Mouse (Mus musculus): ENCODE measurements around the gene Wt1.

Gene Wt1

DNA sequence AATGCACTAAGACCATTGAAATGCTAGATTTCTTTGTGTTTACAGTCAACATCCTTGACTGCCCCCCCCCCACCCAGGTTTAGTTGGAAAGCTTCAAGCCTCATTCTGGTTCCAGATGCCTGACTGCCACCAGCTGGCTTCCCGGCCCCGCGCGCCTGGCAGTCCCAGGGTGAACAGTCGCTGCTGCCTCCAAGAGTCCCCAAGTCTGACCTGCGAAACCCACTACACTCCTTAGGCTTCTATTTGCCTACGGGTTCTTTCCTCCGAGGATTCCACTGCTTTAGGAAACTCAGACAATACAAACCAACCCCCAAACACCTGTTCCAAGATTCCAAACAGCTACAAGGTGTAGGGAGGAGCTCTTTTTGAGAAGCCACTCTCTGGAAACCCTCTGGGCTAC is 1.1 kb upstream of the Wt1 start:
- ATAC-seq (ENCODE audit: insufficient number of reproducible peaks, low FRiP score, low TSS enrichment): no peak

DNA sequence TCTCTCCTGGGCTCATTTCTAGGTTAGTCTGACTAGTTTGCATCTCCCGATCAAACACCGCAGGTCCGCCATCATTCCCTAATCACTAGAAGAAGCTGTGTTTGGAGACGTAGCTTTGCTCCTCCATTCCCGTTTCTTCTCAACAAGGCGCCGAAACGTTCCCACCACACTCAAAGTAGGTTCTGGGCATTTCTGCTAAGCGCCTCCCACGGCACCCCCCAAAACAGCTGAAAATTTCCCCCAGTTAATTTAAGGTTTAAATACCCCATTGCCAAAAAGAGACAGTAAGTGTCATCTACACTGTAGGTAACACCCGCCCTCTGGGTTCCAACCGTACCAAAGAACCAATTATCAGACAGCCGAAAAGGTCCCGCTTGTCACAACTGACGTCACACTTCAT is 688 bp upstream of the Wt1 start:
- ATAC-seq (ENCODE audit: insufficient number of reproducible peaks, low FRiP score, low TSS enrichment): no peak

GRCm38 (mm10) chr2:105126691-105127530 is 582 bp downstream of the Wt1 start:
- ATAC-seq (ENCODE audit: insufficient number of reproducible peaks, low FRiP score, low TSS enrichment): no peak

- no peak for ATAC-seq (ENCODE audit: insufficient number of reproducible peaks, low FRiP score, low TSS enrichment)
These were observed 1.5 kb downstream of the Wt1 start for GRCm38 (mm10) chr2:105127531-105128480.

DNA sequence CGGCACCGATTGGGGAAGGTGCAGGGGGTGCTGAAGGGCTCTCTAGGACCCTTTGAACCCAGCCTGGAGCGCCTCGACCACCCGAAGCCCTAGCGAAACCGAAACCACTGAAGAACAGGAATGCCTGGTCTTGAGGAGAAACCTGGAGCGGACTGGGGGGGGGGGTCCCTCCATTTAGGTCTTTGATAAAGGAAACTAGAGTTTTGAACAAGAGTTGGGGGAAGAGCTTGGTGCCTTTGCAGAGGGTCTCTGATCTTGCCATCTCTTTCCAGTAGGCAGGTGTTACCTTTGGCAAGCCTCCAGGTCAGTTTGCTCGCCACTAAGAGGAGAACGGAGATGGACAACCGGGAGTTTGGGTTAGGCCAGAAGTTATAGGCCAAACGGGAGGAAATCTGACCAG is 2.2 kb downstream of the Wt1 start:
- ATAC-seq (ENCODE audit: insufficient number of reproducible peaks, low FRiP score, low TSS enrichment): no peak

- no peak for ATAC-seq (ENCODE audit: insufficient number of reproducible peaks, low FRiP score, low TSS enrichment)
These were observed 4.2 kb downstream of the Wt1 start for GRCm38 (mm10) chr2:105130351-105131060.

GRCm38 (mm10) chr2:105131061-105131810 is 4.9 kb downstream of the Wt1 start:
- ATAC-seq (ENCODE audit: insufficient number of reproducible peaks, low FRiP score, low TSS enrichment): no peak

- ATAC-seq (ENCODE audit: insufficient number of reproducible peaks, low FRiP score, low TSS enrichment): no peak
These were observed 5.4 kb downstream of the Wt1 start for GRCm38 (mm10) chr2:105131811-105132100.

DNA sequence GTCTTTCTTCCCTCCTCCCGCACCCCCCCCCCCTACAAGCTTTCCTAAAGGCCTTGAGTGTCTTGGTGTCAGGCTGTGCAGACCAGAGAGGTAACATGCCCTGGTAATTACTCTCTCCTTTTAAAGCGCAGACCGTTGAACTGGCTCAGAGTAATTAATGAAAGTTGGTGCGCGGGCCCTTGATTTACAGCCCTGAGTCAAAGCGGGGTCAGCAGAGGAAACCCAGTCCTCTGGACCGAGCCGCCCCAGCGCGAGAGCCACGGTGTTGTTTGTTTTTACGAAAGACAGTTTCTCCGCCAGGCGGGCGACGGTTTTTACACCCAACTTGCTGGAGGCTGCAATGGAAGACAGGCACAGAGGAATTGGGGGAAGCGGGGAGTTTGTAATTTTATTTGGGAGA is 6.0 kb downstream of the Wt1 start:
- ATAC-seq (ENCODE audit: insufficient number of reproducible peaks, low FRiP score, low TSS enrichment): no peak

DNA sequence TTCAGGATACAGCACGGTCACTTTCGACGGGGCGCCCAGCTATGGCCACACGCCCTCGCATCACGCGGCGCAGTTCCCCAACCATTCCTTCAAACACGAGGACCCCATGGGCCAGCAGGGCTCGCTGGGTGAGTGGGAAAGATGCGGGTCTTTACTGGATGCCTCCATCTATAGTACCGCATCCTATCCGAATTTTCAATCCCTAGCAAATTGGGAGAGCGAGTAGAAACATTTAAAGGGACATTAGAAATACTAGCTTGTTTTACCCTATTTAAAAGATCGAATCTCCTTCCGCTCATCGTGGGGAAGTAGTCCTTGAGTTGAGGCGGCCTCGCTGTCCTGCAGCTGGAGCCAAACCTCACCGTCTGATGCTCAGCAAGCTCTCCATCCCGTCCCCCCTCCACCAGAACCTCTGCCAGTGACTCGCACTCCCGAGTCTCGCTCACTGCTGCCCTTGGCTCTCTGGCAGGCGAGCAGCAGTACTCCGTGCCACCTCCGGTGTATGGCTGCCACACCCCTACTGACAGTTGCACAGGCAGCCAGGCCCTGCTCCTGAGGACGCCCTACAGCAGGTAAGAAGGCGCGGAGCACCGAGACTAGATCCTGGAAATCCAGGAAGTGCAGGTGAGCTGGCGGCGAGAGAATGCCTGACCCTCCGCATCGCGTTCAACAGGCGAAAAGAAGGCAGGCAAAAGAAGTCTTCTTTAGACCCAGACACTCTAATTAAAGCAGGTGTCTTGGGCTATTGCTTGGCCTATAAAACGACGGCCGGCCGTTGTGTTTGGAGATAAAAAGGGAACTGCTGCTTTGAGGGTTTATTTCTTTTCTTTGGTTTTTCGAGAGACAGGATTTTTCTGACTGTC is 6.8 kb downstream of the Wt1 start:
- ATAC-seq (ENCODE audit: insufficient number of reproducible peaks, low FRiP score, low TSS enrichment): no peak

DNA sequence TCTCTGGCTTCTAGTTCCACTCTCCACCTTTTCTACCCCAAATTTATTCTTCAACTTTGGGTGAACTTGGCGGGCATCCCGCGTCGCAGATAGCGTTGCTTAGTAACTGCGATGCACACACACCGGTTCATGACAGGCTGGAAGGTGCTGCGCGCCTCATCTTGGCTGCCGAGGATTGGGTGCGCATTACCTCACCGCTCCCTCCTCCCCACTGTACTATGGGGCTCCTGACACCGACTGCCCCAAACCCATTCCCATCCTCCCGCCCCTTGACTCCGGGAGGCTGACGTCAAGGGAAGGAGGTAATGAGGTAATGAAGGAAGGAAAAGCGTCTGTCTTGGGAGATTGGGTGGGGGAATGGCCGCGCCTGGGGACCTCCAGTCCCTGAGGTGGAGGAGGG is 8.0 kb downstream of the Wt1 start:
- no peak for ATAC-seq (ENCODE audit: insufficient number of reproducible peaks, low FRiP score, low TSS enrichment)

DNA sequence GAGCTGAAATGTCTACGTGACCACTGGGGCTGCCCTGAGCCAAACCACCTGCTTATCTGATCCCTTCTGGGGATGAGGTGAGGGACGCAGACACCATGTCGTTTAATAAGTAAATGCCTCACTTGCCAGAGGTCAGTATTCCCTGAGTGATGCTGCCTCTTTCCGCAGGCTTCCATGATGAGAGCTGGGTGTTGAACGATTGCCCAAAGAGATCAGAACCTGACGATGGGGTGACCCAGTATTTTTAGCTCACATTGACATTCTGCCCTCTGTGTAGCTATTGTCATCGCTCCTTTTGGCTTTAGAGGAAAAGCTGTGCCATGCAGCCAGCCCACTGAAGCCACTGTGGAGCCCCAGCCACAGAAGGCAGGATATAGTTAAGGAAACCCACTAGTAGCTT is 13.1 kb downstream of the Wt1 start:
- ATAC-seq (ENCODE audit: insufficient number of reproducible peaks, low FRiP score, low TSS enrichment): no peak

- ATAC-seq (ENCODE audit: insufficient number of reproducible peaks, low FRiP score, low TSS enrichment): no peak
These were observed 15.0 kb downstream of the Wt1 start for GRCm38 (mm10) chr2:105141371-105141770.

DNA sequence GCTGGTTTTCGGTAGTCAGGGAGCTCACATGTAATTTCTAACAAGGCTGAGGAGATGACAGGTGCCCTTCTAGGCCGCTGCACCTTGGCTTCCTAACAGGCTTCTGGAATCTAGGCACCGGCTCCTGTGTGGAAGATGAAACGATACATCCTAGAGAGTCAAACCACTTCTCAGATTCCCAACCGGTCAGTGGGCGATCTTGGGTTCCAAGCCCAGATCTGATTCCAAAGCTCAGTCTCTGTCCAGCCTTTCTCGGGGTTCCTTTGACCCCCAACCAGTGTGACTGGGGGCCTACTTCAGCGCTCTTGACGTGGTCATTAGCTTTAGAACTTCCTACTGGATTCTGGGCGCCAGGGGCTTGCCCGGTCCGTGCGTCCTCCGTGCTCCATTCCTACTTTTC is 17.4 kb downstream of the Wt1 start:
- ATAC-seq (ENCODE audit: insufficient number of reproducible peaks, low FRiP score, low TSS enrichment): no peak

DNA sequence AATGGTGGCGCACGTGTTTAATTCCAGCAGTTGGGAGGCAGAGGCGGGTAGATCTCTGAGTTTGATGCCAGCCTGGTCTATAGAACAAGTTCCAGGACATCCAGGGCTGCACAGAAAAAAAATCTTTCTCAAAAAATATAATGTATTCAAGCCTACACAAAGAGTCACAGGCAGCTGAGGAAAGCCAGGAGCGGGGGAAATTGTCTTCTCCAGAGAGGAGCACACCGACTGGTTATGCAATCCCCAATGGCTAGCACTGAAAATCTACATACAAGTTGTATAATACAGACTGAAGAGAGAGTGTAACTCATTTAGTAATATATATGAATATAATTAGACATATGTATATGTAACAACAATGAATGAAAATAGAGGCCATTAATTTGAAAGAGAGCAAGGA is 25.2 kb downstream of the Wt1 start:
- no peak for ATAC-seq (ENCODE audit: insufficient number of reproducible peaks, low FRiP score, low TSS enrichment)

- no peak for ATAC-seq (ENCODE audit: insufficient number of reproducible peaks, low FRiP score, low TSS enrichment)
These were observed 26.7 kb downstream of the Wt1 start for GRCm38 (mm10) chr2:105153046-105153445.

- no peak for ATAC-seq (ENCODE audit: insufficient number of reproducible peaks, low FRiP score, low TSS enrichment)
These were observed 34.6 kb downstream of the Wt1 start for GRCm38 (mm10) chr2:105160949-105161348.

GRCm38 (mm10) chr2:105162763-105163162 is 36.4 kb downstream of the Wt1 start:
- no peak for ATAC-seq (ENCODE audit: insufficient number of reproducible peaks, low FRiP score, low TSS enrichment)

- ATAC-seq (ENCODE audit: insufficient number of reproducible peaks, low FRiP score, low TSS enrichment): no peak
These were observed 41.8 kb downstream of the Wt1 start for GRCm38 (mm10) chr2:105168137-105168536.
